Mouse (Mus musculus): ENCODE data around the gene Phf7.

The Phf7 gene

GRCm38 (mm10) chr14:31251084-31251604 is at the start of gene Phf7, which contains the start of gene Bap1:
Gene Phf7, minus strand, starts transcription at chr14:31251317.
Gene Bap1, plus strand, starts transcription at chr14:31251450.
- peak; percentile 75 for ATAC-seq (ENCODE audit: low TSS enrichment)

DNA sequence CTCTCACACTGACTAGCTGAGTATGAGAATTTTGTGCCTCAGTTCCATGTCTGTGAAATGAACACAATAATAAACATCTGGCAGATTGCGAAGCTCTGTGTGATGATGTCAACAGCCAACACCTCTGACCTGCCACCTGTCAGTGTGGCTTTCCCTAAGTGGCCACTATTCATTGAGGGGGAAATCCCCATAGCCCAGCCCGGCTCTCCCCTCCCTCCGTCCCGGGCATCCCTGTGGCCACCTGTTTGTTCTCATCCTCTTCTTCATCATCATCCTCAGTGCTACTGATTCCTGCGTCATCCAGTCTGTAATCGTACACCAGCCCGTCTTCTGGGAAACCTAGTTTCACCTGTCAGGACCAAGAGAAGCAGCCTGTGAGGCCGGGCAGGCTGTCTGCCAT is 34.6 kb upstream of the Phf7 start:
- no peak for ATAC-seq (ENCODE audit: low TSS enrichment)

DNA sequence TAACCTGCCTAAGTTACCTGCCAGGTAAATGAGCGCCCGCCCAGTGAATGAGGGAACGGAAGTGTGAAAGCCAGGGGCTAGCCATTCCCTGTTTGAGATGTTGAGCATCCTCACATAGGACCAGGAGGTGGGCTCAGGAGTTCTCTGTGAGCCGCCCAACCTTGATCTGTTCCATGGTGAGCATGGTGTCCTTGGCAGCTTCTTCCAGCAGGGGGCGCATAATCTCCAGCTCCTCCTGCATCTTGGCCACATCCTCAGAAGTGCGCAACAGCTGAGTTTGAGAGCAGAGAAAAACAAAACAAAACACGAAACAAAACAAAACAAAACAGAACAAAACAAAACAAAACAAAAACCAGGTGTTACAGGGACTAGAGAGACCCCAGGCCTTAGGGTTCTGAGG is 21.0 kb upstream of the Phf7 start:
- 0 out of 2 replicates have a peak, but pooled peaks have one; percentile 22 for ATAC-seq (ENCODE audit: low TSS enrichment)

GRCm38 (mm10) chr14:31271121-31271520 is 20.0 kb upstream of the Phf7 start:
- ATAC-seq (ENCODE audit: low TSS enrichment), result no peak

DNA sequence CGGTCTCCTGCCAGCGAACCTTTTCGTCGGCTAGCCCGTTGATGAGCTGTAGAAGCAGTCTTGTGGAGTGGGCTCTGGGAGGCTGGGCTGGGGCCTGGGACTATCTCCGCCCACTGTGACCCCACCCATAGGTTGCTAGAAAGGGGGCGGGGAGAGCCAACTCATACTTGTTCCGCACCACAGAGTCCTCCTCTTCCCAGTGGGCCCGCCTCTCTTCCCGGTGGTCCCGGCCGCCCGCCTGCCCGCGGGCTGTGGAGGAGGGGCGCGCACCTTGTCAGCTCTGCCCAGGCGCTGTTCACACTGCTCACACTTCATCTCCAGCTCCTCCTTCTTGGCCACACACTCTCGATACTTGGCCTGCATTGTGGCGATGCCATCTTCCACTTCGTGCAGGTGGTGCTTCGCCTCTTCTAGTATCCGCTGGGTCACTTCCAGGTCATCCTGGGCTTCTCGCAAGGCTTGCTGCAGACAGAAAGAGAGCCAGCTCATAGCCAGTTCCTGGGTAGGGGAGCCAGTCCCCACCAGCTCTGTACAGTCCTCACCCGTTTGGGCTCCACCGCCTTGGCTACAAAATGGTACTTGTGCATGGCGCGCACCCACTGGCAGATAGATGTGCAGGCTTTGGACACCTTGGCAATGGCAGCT is 18.5 kb upstream of the Phf7 start:
- ATAC-seq (ENCODE audit: low TSS enrichment), result no peak

DNA sequence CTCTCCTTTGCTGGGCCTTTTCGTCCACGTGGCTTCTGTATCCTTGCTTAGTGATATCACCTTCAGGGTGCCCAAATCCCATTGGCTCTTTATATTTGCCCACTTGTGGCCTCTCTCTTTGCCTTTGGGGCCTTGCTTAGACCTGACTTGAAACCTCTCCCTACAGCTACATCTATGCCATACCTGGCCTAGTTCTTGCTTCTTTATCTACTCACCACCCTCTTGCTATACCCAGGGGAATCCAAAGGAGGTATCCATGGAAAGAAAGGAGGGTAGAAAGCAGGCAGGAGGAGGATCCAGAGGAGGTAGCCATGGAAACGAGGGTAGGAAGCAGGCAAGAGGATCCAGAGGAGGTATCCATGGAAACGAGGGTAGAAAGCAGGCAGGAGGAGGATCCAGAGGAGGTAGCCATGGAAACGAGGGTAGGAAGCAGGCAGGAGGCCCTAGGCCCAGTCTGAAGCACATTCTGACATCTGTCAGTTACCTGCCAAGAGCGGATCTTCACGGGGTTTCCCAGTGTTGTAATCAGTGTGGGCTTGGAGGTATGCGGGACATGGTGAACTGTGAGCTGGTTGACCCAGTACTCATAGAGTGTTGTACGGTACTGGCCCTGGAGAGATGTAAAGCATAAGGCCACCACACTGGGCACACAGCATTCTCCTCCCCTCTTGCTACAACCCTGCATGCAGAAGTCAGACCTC is 17.3 kb upstream of the Phf7 start:
- peak; percentile 94 for ATAC-seq (ENCODE audit: low TSS enrichment)

DNA sequence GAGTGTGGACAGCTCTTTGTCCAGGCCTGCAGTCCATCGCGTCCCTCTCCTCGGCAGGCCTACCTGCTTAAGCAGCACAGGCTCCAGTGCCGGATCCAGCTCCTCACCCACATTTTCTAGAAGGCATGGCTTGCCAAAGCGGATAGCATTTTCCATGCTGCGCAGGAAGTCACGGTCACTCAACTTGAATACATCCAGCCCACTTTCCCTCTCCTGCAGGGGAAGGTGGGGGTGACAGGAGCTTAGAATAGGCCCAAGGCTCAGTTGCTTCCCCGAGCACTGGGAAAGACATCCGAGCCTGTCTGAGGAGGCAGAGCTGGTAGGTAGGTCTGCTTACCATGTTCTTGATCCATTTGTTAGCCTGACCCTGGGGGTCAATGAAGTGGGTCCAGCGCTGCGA is 16.5 kb upstream of the Phf7 start:
- ATAC-seq (ENCODE audit: low TSS enrichment), result peak; percentile 44

GRCm38 (mm10) chr14:31260932-31261331 is 9.8 kb upstream of the Phf7 start:
- ATAC-seq (ENCODE audit: low TSS enrichment), result no peak

GRCm38 (mm10) chr14:31260374-31260773 is 9.3 kb upstream of the Phf7 start:
- no peak for ATAC-seq (ENCODE audit: low TSS enrichment)

DNA sequence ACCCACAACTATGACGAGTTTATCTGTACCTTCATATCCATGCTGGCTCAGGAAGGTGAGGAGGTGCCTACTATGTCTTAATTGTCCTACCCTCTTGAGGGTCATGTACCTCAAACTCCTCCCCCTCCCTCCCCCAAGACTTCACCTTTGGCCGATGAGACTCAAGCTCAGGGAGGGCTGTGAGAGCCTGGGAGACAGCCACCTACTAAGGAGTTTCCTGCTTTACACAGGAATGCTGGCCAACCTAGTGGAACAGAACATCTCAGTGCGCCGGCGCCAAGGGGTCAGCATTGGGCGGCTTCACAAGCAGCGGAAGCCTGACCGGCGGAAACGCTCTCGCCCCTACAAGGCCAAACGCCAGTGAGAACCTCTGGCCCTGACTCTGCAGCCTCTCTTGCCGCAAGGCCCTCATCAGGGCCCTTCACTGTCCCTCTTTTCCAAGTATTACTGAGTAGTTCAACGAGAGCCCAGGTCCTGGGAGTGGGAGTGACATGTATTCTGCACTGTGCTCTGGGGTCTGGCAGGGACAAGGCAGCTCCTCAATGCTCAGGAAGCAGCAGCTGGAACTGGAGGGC is 7.4 kb upstream of the Phf7 start:
- ATAC-seq (ENCODE audit: low TSS enrichment), result no peak

DNA sequence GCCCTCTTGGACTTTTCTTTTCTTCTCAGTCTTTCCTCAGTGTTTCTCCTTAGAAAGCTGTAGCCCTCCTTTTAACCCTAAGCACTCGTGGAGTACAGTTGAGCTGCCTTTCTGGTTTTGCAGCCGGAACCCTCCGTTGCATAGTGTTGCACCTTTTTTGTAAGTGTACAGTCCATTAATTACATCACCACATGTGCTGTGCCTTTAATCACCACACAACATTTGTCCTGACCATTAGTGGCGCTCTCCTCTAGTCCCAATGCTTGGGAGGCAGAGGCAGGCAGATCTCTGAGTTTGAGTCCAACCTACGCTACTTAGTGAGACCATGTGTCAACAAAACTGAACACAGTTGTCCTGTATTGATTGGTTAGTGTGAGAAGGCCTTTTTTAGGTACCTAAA is 974 bp upstream of the Phf7 start:
- ATAC-seq (ENCODE audit: low TSS enrichment), result no peak

GRCm38 (mm10) chr14:31251626-31252025 is 509 bp upstream of the Phf7 start:
- ATAC-seq (ENCODE audit: low TSS enrichment), result 0 out of 2 replicates have a peak, but pooled peaks have one; percentile 25

DNA sequence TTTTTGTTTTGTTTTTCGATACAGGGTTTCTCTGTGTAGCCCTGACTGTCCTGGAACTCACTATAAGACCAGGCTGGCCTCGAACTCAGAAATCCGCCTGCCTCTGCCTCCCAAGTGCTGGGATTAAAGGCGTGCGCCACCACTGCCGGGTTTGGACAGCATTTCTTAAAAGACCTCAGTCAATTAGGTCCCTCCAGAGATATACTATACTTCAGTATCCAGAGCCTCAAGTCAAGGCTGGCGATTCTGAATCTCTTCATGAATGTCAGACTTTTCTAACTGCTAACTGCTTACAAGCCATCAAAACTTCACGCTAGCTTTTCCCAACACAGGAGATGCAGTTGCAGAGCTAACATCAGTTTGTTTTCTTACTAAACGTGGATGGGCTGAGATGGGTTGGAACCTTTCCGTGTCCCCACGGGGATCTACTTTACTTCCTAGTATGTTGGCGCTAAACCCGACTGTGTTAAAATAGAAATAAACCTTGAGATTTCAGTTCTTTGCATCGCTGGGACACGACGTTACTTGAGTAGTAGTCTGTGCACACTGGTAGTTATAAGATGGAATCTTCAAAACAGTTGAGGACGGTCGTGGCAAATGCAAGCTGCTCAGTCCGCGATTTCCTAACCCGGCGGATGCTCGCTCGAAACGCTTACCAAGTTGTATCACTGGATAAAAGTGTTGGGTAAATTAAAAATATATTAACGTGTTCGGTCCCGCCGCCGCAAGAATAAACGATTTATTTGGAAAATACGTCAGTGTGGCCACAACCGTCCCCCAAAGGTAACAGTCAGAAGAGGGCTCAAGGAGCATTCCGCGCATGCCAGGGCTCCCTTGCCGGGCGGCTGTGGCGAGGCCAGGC is 664 bp downstream of the Phf7 start:
- peak; percentile 82; the same call in 1 of the 2 replicates for ATAC-seq (ENCODE audit: low TSS enrichment)

- no peak for ATAC-seq (ENCODE audit: low TSS enrichment)
Measured at GRCm38 (mm10) chr14:31248396-31248795, 2.7 kb downstream of the Phf7 start.

DNA sequence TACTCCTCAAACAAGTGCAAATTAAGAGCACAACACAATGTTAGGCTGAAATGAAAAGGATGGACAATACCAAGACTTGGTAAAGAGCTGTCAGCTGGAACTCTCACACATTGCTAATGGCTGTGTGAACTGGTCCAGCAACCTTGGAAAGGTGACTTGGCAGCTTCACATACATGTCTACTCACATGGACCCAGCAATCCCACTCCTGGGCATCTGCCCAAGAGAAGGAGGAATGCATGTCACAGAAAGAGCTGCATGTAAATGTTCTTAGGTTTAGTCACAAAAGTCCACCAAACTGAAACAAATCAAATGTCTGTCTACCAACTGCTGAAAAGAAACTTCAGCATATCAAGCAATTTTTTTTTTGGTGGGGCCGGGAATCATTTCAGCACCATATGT is 5.2 kb downstream of the Phf7 start:
- ATAC-seq (ENCODE audit: low TSS enrichment), result no peak

- no peak for ATAC-seq (ENCODE audit: low TSS enrichment)
Measured at GRCm38 (mm10) chr14:31244777-31245176, 6.3 kb downstream of the Phf7 start.

DNA sequence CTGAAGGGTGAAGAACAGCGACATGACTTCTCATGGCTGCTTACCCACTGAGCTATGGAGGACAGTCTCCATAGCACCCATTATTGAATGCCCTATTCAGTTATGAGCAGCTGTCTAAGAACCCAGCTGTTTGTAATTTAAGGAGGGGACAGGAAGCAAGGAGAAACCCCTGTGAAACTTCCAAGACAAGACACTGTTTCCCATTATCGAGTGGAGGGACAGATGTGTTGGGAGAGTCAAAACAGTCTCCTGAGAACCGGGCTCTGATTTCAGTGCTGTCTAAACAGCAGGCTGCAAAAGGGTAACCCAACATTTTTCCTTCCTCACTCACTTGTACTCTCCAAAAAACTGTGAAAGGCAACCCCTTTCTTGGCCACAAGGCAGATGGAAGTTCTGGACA is 10.6 kb downstream of the Phf7 start:
- ATAC-seq (ENCODE audit: low TSS enrichment), result no peak

GRCm38 (mm10) chr14:31237101-31237882 is 13.8 kb downstream of the Phf7 start:
- no peak for ATAC-seq (ENCODE audit: low TSS enrichment)

GRCm38 (mm10) chr14:31233996-31234591 is 17.0 kb downstream of the Phf7 start:
- peak; percentile 93 for ATAC-seq (ENCODE audit: low TSS enrichment)

All from frontal cortex, adult (tissue).